ENCODE assay signal across 21 mouse cellular contexts in genomic region chr17:67451081-67451480, GRCm38 (mm10).
A peak's percentile ranks its signal among the peaks of the same experiment; 100 is the strongest.
DNase-seq lines count a peak whose midpoint lies in the region; ATAC-seq and TF ChIP-seq lines count a peak whose summit lies in the region.
"Had no signal": no experiment of that assay in that cellular context is flagged by ENCODE, and none has a peak within 500 bp of the region (broad histone marks: within the 10 kb centered on the region; RNA-seq: fewer than 3 reads in every experiment).

No protein-coding gene starts in this region.

- H3K4me2 ChIP-seq in hindbrain, postnatal 0 days (ENCODE audit: low read depth, low read length), result no peak overlapping the region
- H3K4me2 ChIP-seq in hindbrain, embryonic 13.5 days, result no peak overlapping the region
- H3K4me2 ChIP-seq in lung, embryonic 16.5 days (ENCODE audit: low read depth, low read length), result 0 out of 2 replicates have a peak overlapping the region, but pooled peaks have one; percentile 3
- no peak overlapping the region for H3K4me2 ChIP-seq in hindbrain, embryonic 16.5 days (ENCODE audit: low read length)
- H3K4me2 ChIP-seq: limb, embryonic 13.5 days; liver, embryonic 13.5 days; midbrain, embryonic 12.5 days; neural tube, embryonic 13.5 days had no signal

- no peaks in the 10 kb centered on the region for H3K9me3 ChIP-seq in hindbrain, postnatal 0 days (ENCODE audit: low read length)
- H3K9me3 ChIP-seq in hindbrain, embryonic 13.5 days, result no peaks in the 10 kb centered on the region
- no peaks in the 10 kb centered on the region for H3K9me3 ChIP-seq in lung, embryonic 16.5 days (ENCODE audit: control insufficient read depth, low read length)
- no peaks in the 10 kb centered on the region for H3K9me3 ChIP-seq in hindbrain, embryonic 16.5 days (ENCODE audit: control insufficient read depth, low read length)
- H3K9me3 ChIP-seq: forebrain, embryonic 10.5 days; limb, embryonic 13.5 days; liver, embryonic 13.5 days; midbrain, embryonic 12.5 days; neural tube, embryonic 13.5 days had no signal

- H3K4me1 ChIP-seq in hindbrain, postnatal 0 days (ENCODE audit: insufficient read depth, low read length), result no peaks in the 10 kb centered on the region
- H3K4me1 ChIP-seq in hindbrain, embryonic 13.5 days (replicated peaks), result no peaks in the 10 kb centered on the region
- H3K4me1 ChIP-seq in lung, embryonic 16.5 days (replicated peaks; ENCODE audit: control insufficient read depth, insufficient read depth, low read length), result no peaks in the 10 kb centered on the region
- no peaks in the 10 kb centered on the region for H3K4me1 ChIP-seq in hindbrain, embryonic 16.5 days (ENCODE audit: control insufficient read depth, insufficient read depth, low read depth, low read length)
- H3K4me1 ChIP-seq: liver, embryonic 13.5 days; midbrain, embryonic 12.5 days had no signal

- 72% methylated on average over 2 of the region's 2 CpGs for WGBS in hindbrain, postnatal 0 days
- WGBS in hindbrain, embryonic 13.5 days, result 76% methylated on average over 2 of the region's 2 CpGs
- WGBS in lung, embryonic 16.5 days, result 44% methylated on average over 2 of the region's 2 CpGs
- WGBS in hindbrain, embryonic 16.5 days, result 84% methylated on average over 2 of the region's 2 CpGs

- no peak overlapping the region for H3K9ac ChIP-seq in hindbrain, postnatal 0 days (replicated peaks; ENCODE audit: low read length)
- H3K9ac ChIP-seq in hindbrain, embryonic 13.5 days, result no peak overlapping the region
- no peak overlapping the region for H3K9ac ChIP-seq in lung, embryonic 16.5 days (ENCODE audit: low read length)
- no peak overlapping the region for H3K9ac ChIP-seq in hindbrain, embryonic 16.5 days (ENCODE audit: low read depth, low read length)
- H3K9ac ChIP-seq: forebrain, postnatal 0 days; limb, embryonic 13.5 days; liver, embryonic 13.5 days; midbrain, embryonic 12.5 days; neural tube, embryonic 13.5 days had no signal

- DNase-seq in gastrocnemius, adult 2 months, result no peak
- no peak for DNase-seq in gastrocnemius, postnatal 36 days
- DNase-seq in hindbrain, postnatal 0 days (ENCODE audit: low spot score), result peak; percentile 31
- DNase-seq in lung, postnatal 25 days (ENCODE audit: low spot score), result no peak
- DNase-seq: adrenal gland, postnatal 10 days; cerebellum, adult 11 months; embryo, embryonic 11 days; forebrain, postnatal 0 days; layer of hippocampus, postnatal 36 days; liver, embryonic 13.5 days; spleen, adult 18-20 months; thymus, postnatal 36 days had no signal

- ATAC-seq in hindbrain, postnatal 0 days, result peak; percentile 29; the same call in 1 of the 2 replicates
- no peak for ATAC-seq in hindbrain, embryonic 13.5 days (ENCODE audit: low FRiP score)
- no peak for ATAC-seq in lung, embryonic 16.5 days (ENCODE audit: low read depth)
- ATAC-seq in hindbrain, embryonic 16.5 days, result no peak
- ATAC-seq: activated CD4-positive, CD25-positive, alpha-beta regulatory T cell, adult 4 months; forebrain, postnatal 0 days had no signal

- no peaks in the 10 kb centered on the region for H3K36me3 ChIP-seq in hindbrain, postnatal 0 days (ENCODE audit: insufficient read depth, low read length)
- no peaks in the 10 kb centered on the region for H3K36me3 ChIP-seq in hindbrain, embryonic 13.5 days
- no peaks in the 10 kb centered on the region for H3K36me3 ChIP-seq in lung, embryonic 16.5 days (ENCODE audit: control insufficient read depth, insufficient read depth, low read length)
- no peaks in the 10 kb centered on the region for H3K36me3 ChIP-seq in hindbrain, embryonic 16.5 days (ENCODE audit: control insufficient read depth, insufficient read depth, low read length)
- H3K36me3 ChIP-seq: forebrain, embryonic 10.5 days; G1E; limb, embryonic 13.5 days; liver, embryonic 13.5 days; midbrain, embryonic 12.5 days; neural tube, embryonic 13.5 days had no signal

- H3K27ac ChIP-seq in gastrocnemius, adult 2 months, result 0 out of 2 replicates have a peak overlapping the region, but pooled peaks have one; percentile 24
- H3K27ac ChIP-seq in hindbrain, postnatal 0 days, result no peak overlapping the region
- H3K27ac ChIP-seq in hindbrain, embryonic 13.5 days, result no peak overlapping the region
- no peak overlapping the region for H3K27ac ChIP-seq in lung, embryonic 16.5 days (ENCODE audit: low read length)
- H3K27ac ChIP-seq in hindbrain, embryonic 16.5 days (ENCODE audit: low read depth, low read length), result no peak overlapping the region
- H3K27ac ChIP-seq: forebrain, embryonic 10.5 days; liver, embryonic 13.5 days; midbrain, embryonic 12.5 days; neural tube, embryonic 13.5 days had no signal

- no peak for TF ChIP-seq CTCF in gastrocnemius, adult 2 months (IDR thresholded peaks at IDR 0.05)
- no peak for TF ChIP-seq CTCF in hindbrain, postnatal 0 days (IDR thresholded peaks at IDR 0.05; ENCODE audit: low read depth)

- peak overlapping the region; percentile 19; the same call in 1 of the 2 replicates for H3K4me3 ChIP-seq in gastrocnemius, adult 2 months
- no peak overlapping the region for H3K4me3 ChIP-seq in hindbrain, postnatal 0 days (ENCODE audit: low read length)
- H3K4me3 ChIP-seq in hindbrain, embryonic 13.5 days, result no peak overlapping the region
- no peak overlapping the region for H3K4me3 ChIP-seq in lung, embryonic 16.5 days (ENCODE audit: low read length)
- H3K4me3 ChIP-seq in hindbrain, embryonic 16.5 days (ENCODE audit: low read length), result no peak overlapping the region
- H3K4me3 ChIP-seq: forebrain, embryonic 10.5 days; limb, embryonic 13.5 days; liver, embryonic 13.5 days; midbrain, embryonic 12.5 days; neural tube, embryonic 13.5 days had no signal

- no peaks in the 10 kb centered on the region for H3K27me3 ChIP-seq in hindbrain, postnatal 0 days (ENCODE audit: insufficient read depth, low read length)
- H3K27me3 ChIP-seq in hindbrain, embryonic 13.5 days, result no peaks in the 10 kb centered on the region
- no peaks in the 10 kb centered on the region for H3K27me3 ChIP-seq in lung, embryonic 16.5 days (ENCODE audit: control insufficient read depth, insufficient read depth, low read depth, low read length)
- no peaks in the 10 kb centered on the region for H3K27me3 ChIP-seq in hindbrain, embryonic 16.5 days (replicated peaks; ENCODE audit: control insufficient read depth, insufficient read depth, low read length)
- H3K27me3 ChIP-seq: limb, embryonic 13.5 days; liver, embryonic 13.5 days; midbrain, embryonic 12.5 days; neural tube, embryonic 13.5 days had no signal

- intact Hi-C loops in gastrocnemius, adult 2 months (cut with DNase I), result no loop called here
- intact Hi-C loops in gastrocnemius, postnatal 36 days (cut with DNase I), result no loop called here
